Mouse (Mus musculus): ENCODE data around the gene Lrmda. TPM values are rescaled to one million over a fixed set of nuclear protein-coding genes. Genes with fewer than 3 reads are reported as not detected.
A peak's percentile ranks its signal among the peaks of the same experiment; 100 is the strongest.

Gene Lrmda
- polyA plus RNA-seq, 1 experiment from 2014 or later = 1.2 TPM

GRCm38 (mm10) chr14:22744701-22745100 is 725.2 kb downstream of the Lrmda start:
- Histone ChIP-seq H3K4me1 (peaks cover 17% of the 10 kb centered on the region), H3K4me3 (no peak overlapping the region), H3K27ac (no peak overlapping the region), H3K4me2 (no peak overlapping the region), H3K9me3 (no peaks in the 10 kb centered on the region), H3K27me3 (no peaks in the 10 kb centered on the region), H3K36me3 (no peaks in the 10 kb centered on the region), H3K9ac (no peak overlapping the region)
- ATAC-seq (ENCODE audit: insufficient number of reproducible peaks, insufficient read depth, low FRiP score, low TSS enrichment, low read depth) = no peak
- WGBS = 44% methylated on average over 5 of the region's 5 CpGs

- no peak for ATAC-seq (ENCODE audit: insufficient number of reproducible peaks, insufficient read depth, low FRiP score, low TSS enrichment, low read depth)
- no peaks in the 10 kb centered on the region for H3K9me3 ChIP-seq
These were observed 725.9 kb downstream of the Lrmda start for GRCm38 (mm10) chr14:22745263-22745881.

GRCm38 (mm10) chr14:22745882-22746480 is 726.5 kb downstream of the Lrmda start:
- peak overlapping the region; percentile 73 for H3K27ac ChIP-seq
- H3K9me3 ChIP-seq = no peaks in the 10 kb centered on the region
- WGBS = 10% methylated on average over 5 of the region's 5 CpGs
- no peak overlapping the region for H3K4me3 ChIP-seq
- H3K27me3 ChIP-seq = no peaks in the 10 kb centered on the region
- H3K9ac ChIP-seq = peak overlapping the region; percentile 11; the same call in 1 of the 2 replicates
- ATAC-seq (ENCODE audit: insufficient number of reproducible peaks, insufficient read depth, low FRiP score, low TSS enrichment, low read depth) = no peak
- H3K4me1 ChIP-seq = peaks cover 19% of the 10 kb centered on the region
- H3K36me3 ChIP-seq = no peaks in the 10 kb centered on the region
- H3K4me2 ChIP-seq = peak overlapping the region; percentile 5; the same call in 1 of the 2 replicates

More at GRCm38 (mm10) chr14:22745263-22745881, 725.9 kb downstream of the Lrmda start:
- H3K4me1 ChIP-seq = peaks cover 14% of the 10 kb centered on the region
- WGBS = 47% methylated on average over 1 of the region's 1 CpGs
- peak overlapping the region; percentile 73 for H3K27ac ChIP-seq
- no peak overlapping the region for H3K4me3 ChIP-seq
- no peak overlapping the region for H3K4me2 ChIP-seq
- H3K9ac ChIP-seq = no peak overlapping the region
- no peaks in the 10 kb centered on the region for H3K27me3 ChIP-seq
- H3K36me3 ChIP-seq = no peaks in the 10 kb centered on the region

GRCm38 (mm10) chr14:22747816-22748215 is 728.3 kb downstream of the Lrmda start:
- H3K36me3 ChIP-seq = no peaks in the 10 kb centered on the region
- WGBS = 90% methylated on average over 5 of the region's 5 CpGs
- no peak overlapping the region for H3K4me2 ChIP-seq
- H3K4me1 ChIP-seq = peaks cover 22% of the 10 kb centered on the region
- no peaks in the 10 kb centered on the region for H3K27me3 ChIP-seq
- H3K9me3 ChIP-seq = no peaks in the 10 kb centered on the region
- no peak overlapping the region for H3K4me3 ChIP-seq
- H3K27ac ChIP-seq = no peak overlapping the region
- no peak overlapping the region for H3K9ac ChIP-seq
- ATAC-seq (ENCODE audit: insufficient number of reproducible peaks, insufficient read depth, low FRiP score, low TSS enrichment, low read depth) = no peak

- H3K4me1 ChIP-seq = peaks cover 20% of the 10 kb centered on the region
- H3K9me3 ChIP-seq = no peaks in the 10 kb centered on the region
- H3K27ac ChIP-seq = 0 out of 2 replicates have a peak overlapping the region, but pooled peaks have one; percentile 48
- H3K27me3 ChIP-seq = no peaks in the 10 kb centered on the region
- H3K4me3 ChIP-seq = no peak overlapping the region
- H3K36me3 ChIP-seq = no peaks in the 10 kb centered on the region
- H3K9ac ChIP-seq = no peak overlapping the region
- ATAC-seq (ENCODE audit: insufficient number of reproducible peaks, insufficient read depth, low FRiP score, low TSS enrichment, low read depth) = no peak
- H3K4me2 ChIP-seq = no peak overlapping the region
These were observed 730.9 kb downstream of the Lrmda start for GRCm38 (mm10) chr14:22750409-22750808.

- Histone ChIP-seq H3K27me3 (no peaks in the 10 kb centered on the region), H3K9ac (no peak overlapping the region), H3K4me3 (no peak overlapping the region), H3K27ac (peak overlapping the region; percentile 48; the same call in 1 of the 2 replicates), H3K36me3 (no peaks in the 10 kb centered on the region), H3K9me3 (no peaks in the 10 kb centered on the region), H3K4me2 (no peak overlapping the region), H3K4me1 (peaks cover 13% of the 10 kb centered on the region)
- WGBS = 61% methylated on average over 10 of the region's 10 CpGs
- no peak for ATAC-seq (ENCODE audit: insufficient number of reproducible peaks, insufficient read depth, low FRiP score, low TSS enrichment, low read depth)
These were observed 731.8 kb downstream of the Lrmda start for GRCm38 (mm10) chr14:22751290-22751689.

GRCm38 (mm10) chr14:22754633-22755032 is 735.1 kb downstream of the Lrmda start:
- H3K9ac ChIP-seq = no peak overlapping the region
- no peaks in the 10 kb centered on the region for H3K9me3 ChIP-seq
- ATAC-seq (ENCODE audit: insufficient number of reproducible peaks, insufficient read depth, low FRiP score, low TSS enrichment, low read depth) = no peak
- H3K36me3 ChIP-seq = no peaks in the 10 kb centered on the region
- whole genome bisulfite sequencing = 85% methylated on average over 5 of the region's 5 CpGs
- H3K4me2 ChIP-seq = no peak overlapping the region
- H3K4me3 ChIP-seq = no peak overlapping the region
- H3K27ac ChIP-seq = no peak overlapping the region
- no peaks in the 10 kb centered on the region for H3K27me3 ChIP-seq
- H3K4me1 ChIP-seq = peaks cover 13% of the 10 kb centered on the region

GRCm38 (mm10) chr14:22757493-22757892 is 738.0 kb downstream of the Lrmda start:
- Histone ChIP-seq H3K9ac (no peak overlapping the region), H3K27me3 (no peaks in the 10 kb centered on the region), H3K9me3 (no peaks in the 10 kb centered on the region), H3K27ac (no peak overlapping the region), H3K4me1 (peaks cover 12% of the 10 kb centered on the region; the same call in 1 of the 2 replicates), H3K36me3 (no peaks in the 10 kb centered on the region), H3K4me3 (no peak overlapping the region), H3K4me2 (no peak overlapping the region)
- ATAC-seq (ENCODE audit: insufficient number of reproducible peaks, insufficient read depth, low FRiP score, low TSS enrichment, low read depth) = no peak
- 92% methylated on average over 3 of the region's 3 CpGs for WGBS

GRCm38 (mm10) chr14:22759216-22759615 is 739.7 kb downstream of the Lrmda start:
- no peak for ATAC-seq (ENCODE audit: insufficient number of reproducible peaks, insufficient read depth, low FRiP score, low TSS enrichment, low read depth)
- WGBS = 34% methylated on average over 2 of the region's 2 CpGs
- H3K4me1 ChIP-seq = peaks cover 12% of the 10 kb centered on the region; the same call in 1 of the 2 replicates

GRCm38 (mm10) chr14:22759673-22760072 is 740.2 kb downstream of the Lrmda start:
- H3K9me3 ChIP-seq = no peaks in the 10 kb centered on the region
- no peaks in the 10 kb centered on the region for H3K27me3 ChIP-seq
- no peak for ATAC-seq (ENCODE audit: insufficient number of reproducible peaks, insufficient read depth, low FRiP score, low TSS enrichment, low read depth)
- no peak overlapping the region for H3K4me2 ChIP-seq
- H3K36me3 ChIP-seq = no peaks in the 10 kb centered on the region
- H3K4me1 ChIP-seq = peaks cover 12% of the 10 kb centered on the region; the same call in 1 of the 2 replicates
- H3K27ac ChIP-seq = 0 out of 2 replicates have a peak overlapping the region, but pooled peaks have one; percentile 22
- H3K9ac ChIP-seq = no peak overlapping the region
- H3K4me3 ChIP-seq = no peak overlapping the region

More at GRCm38 (mm10) chr14:22759216-22759615, 739.7 kb downstream of the Lrmda start:
- no peak overlapping the region for H3K27ac ChIP-seq
- no peaks in the 10 kb centered on the region for H3K36me3 ChIP-seq
- H3K27me3 ChIP-seq = no peaks in the 10 kb centered on the region
- H3K9me3 ChIP-seq = no peaks in the 10 kb centered on the region
- H3K9ac ChIP-seq = no peak overlapping the region
- no peak overlapping the region for H3K4me2 ChIP-seq
- H3K4me3 ChIP-seq = no peak overlapping the region

- Histone ChIP-seq H3K9ac (no peak overlapping the region), H3K4me3 (no peak overlapping the region), H3K36me3 (no peaks in the 10 kb centered on the region), H3K27me3 (no peaks in the 10 kb centered on the region), H3K4me2 (no peak overlapping the region), H3K4me1 (peaks cover 12% of the 10 kb centered on the region; the same call in 1 of the 2 replicates), H3K9me3 (no peaks in the 10 kb centered on the region), H3K27ac (0 out of 2 replicates have a peak overlapping the region, but pooled peaks have one; percentile 22)
- no peak for ATAC-seq (ENCODE audit: insufficient number of reproducible peaks, insufficient read depth, low FRiP score, low TSS enrichment, low read depth)
- 58% methylated on average over 7 of the region's 7 CpGs for WGBS
These were observed 740.9 kb downstream of the Lrmda start for GRCm38 (mm10) chr14:22760241-22761039.

All from embryonic facial prominence, embryonic 13.5 days (tissue).